Mouse (Mus musculus): ENCODE measurements around the gene Gm42791.
A peak's percentile ranks its signal among the peaks of the same experiment; 100 is the strongest.

DNA sequence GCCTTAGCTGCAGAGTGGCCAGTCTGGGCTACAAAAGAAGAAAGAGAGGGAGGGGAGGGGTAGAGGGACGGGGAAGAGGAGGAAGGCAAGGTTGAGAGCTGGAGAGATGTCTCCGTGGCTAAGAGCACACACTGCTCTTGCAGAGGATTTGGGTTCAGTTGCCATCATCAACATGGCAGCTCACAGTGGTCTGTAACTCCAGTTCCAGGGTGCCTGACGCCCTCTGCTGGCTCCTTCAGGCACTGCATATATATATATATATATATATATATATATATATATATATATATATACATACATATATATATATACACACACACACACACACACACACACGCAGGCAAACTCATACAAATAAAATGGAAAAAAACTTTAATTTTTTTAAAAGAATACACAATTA is 47.5 kb downstream of the Gm42791 start:
- no peak for TF ChIP-seq EP300 (IDR thresholded peaks at IDR 0.05; ENCODE audit: low read depth)
- peak; percentile 44 for TF ChIP-seq CTCF (IDR thresholded peaks at IDR 0.05; ENCODE audit: low read depth)

All from liver, postnatal 0 days (tissue).